Mouse (Mus musculus): ENCODE measurements at regions not wholly inside any gene's neighbourhood (a gene's known extent, or its start where the extent isn't known, plus 50 kb on each side); places are given as distances from the start of the nearest gene placed in this dataset.
"Not testable (repeated sequence)": the region's sequence is repeated elsewhere in the genome, so short reads cannot be mapped to it uniquely, and the experiment has no call there.

GRCm38 (mm10) chr2:146724142-146724679 is 131.5 kb upstream of the Kiz start:
- DNase-seq (ENCODE audit: low spot score in 2 of 2), result no peak

DNA sequence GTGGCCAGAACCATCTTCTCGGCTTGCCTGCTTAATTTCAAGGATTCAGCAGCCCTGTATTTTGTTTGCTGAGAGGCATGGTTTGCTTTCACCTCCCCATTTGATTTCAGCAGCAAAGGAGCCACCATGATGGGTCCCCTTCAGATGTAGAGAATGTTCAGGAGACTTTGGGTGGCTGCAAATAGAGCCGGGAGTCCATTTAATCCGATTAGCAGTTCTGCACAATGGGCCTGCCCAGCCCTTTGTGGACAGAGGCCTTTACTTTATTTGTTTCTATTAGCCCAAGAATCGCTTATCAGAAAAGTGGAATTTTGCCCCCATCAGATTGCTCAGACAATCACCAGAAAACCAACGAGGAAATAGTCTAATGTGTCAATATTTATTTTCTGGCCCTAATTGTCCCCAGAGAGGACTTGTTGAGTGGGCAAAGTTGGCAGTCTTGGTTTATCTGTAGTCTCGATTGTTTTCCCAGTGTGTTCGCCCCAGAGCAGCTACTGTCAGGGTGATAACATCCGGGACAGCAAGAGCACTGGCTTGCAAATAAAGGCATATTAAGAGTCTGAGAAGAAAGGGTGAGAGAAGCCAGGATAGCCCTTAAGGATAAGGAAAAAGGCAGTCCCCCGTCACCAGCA is 130.6 kb upstream of the Kiz start:
- DNase-seq (ENCODE audit: low spot score in 2 of 2), result no peak

DNA sequence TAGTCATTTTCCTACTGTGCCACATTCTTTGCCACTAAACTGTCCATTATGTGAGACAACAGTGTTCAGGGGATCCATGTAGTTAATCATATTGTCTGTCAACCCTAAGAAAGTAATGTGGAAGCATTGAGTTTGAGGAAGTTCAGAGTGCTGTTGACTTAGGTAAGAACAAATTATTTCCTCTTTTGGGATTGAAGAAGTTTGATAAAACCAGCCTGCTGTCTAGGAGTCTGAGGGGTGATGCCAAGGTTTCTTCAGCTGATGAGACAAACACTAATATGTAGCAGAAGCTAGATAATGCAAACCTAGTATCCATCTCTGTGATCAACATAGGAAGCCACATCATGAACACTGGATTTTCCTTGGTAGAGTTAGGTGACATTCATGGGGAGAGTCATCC is 127.0 kb upstream of the Kiz start:
- no peak for DNase-seq (ENCODE audit: low spot score in 2 of 2)

- no peak for DNase-seq (ENCODE audit: low spot score in 2 of 2)
Measured at GRCm38 (mm10) chr2:146731081-146731480, 124.6 kb upstream of the Kiz start.

DNA sequence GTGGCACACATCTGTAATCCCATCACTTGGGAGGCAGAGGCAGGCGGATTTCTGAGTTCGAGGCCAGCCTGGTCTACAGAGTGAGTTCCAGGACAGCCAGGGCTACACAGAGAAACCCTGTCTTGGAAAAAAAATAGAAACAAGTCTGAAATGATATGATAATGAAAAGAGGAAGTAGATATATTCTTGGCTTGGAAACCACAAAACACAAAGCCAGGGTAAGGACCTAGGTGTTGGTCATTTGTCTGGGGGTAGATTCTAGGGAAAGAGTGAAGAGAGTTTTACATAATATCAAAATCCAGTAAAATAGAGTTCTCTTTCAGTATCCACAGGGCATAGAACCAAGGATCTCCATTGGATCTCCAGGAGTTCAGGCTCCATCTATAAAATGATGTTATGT is 122.8 kb upstream of the Kiz start:
- not testable (repeated sequence) for DNase-seq (ENCODE audit: low spot score in 2 of 2)

DNA sequence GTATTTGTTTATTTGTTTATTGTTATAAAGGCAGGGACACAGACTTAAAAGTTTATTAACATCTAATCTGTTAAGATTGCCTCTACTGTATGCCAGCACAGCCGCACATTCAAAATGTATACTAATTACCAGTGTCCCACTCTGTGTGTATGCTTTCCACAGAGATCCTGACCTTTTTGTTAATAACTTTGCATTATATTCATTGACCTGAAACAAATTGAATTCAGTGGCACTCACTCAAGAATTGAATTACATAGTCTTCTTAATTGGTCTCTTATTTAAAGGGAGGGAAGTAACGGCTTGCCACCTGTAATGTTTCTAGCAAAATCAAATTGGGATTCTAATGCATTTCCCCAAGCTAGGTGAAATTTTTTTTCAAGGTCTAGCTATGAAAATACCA is 111.3 kb upstream of the Kiz start:
- DNase-seq (ENCODE audit: low spot score in 2 of 2), result no peak

GRCm38 (mm10) chr2:146745012-146745682 is 110.5 kb upstream of the Kiz start:
- no peak for DNase-seq (ENCODE audit: low spot score in 2 of 2)

GRCm38 (mm10) chr2:146745683-146746047 is 110.0 kb upstream of the Kiz start:
- DNase-seq (ENCODE audit: low spot score in 2 of 2), result peak; percentile 17 to 26

- no peak for DNase-seq (ENCODE audit: low spot score in 2 of 2)
Measured at GRCm38 (mm10) chr2:146753988-146754387, 101.7 kb upstream of the Kiz start.

- DNase-seq (ENCODE audit: low spot score in 2 of 2), result no peak
Measured at GRCm38 (mm10) chr2:146763522-146764144, 92.0 kb upstream of the Kiz start.

- no peak for DNase-seq (ENCODE audit: low spot score in 2 of 2)
Measured at GRCm38 (mm10) chr2:146764313-146765255, 91.1 kb upstream of the Kiz start.

DNA sequence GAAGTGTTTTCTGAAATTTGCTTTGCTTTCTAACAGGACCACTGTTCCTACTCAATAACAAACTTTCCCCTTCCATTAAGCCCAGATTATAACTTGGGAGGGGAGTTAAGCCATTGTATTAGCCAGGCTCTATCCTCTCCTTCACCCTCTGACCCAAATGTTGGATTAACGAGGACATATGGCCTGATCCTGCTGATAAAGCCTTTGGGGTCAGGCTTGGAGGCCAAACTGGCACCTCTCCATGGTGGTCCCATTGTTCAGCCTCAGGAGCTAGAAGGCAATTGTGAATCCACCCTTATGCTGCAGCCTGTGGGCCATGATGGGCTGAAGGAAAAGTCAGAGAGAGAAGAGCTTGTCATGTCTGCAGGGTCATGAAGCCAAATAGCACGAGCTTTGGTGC is 80.8 kb upstream of the Kiz start:
- no peak for DNase-seq (ENCODE audit: low spot score in 2 of 2)

DNA sequence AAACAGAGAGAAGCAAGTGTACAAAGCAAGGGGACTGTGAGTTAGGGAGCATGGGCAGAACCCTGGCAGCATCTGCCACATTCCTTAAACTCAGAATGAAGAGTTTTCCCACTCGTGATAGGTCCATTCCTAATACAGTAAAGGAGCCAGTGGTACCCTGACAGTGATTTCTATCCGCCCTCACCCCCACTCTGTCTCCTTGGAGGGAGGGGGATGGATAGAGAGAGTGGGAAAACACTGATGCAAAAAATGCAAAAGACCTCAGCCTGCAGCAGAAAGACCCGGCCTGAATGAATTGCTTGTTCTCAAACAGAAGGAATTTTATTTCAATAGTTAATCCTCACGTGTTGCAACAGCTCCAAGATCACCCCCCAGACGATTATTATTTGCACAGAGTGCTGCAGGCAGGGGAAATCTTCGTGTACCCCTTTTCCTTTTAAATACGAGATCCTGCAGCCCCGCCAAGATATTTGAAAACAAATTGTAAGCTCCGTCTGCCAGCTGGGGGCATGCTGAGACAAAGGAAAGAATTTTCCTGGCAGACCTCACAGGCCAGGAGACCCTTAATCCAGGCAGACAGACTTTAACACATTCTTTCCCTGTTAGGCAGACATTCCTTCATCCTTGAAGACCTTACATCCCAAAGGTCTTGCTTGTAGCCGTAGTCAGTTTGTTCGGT is 68.4 kb upstream of the Kiz start:
- DNase-seq (ENCODE audit: low spot score in 2 of 2), result no peak

DNA sequence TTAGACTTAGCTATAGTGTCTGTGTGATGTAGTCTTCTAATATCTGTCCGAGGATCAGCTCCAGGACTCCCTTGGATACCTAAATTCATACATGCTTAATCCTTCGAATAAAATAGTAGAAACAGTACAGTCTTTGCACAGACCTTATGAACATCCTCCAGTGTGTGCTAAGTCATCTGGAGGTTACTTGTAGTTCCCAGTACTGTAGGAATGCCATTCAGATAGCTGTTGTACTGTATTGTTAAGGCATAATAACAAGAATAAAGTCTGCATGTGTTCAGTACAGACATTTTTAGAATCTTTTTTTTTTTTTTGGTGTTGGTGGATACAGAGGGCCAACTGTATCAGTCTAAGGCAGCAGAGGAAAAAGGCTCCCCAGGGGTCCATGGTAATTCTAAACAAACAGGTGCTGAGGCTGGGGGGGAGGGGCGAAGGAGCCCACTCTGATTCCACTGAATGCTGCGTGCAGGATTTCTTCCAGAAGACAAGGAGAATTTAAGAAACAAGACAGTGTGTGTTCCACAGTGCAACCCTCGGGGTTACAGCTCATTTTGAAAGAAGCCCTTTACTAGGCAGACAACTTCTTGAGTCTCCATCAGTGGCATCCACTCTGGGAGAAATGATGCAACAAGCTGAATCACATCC is 67.7 kb upstream of the Kiz start:
- no peak for DNase-seq (ENCODE audit: low spot score in 2 of 2)

GRCm38 (mm10) chr2:146792844-146793420 is 62.7 kb upstream of the Kiz start:
- no peak for DNase-seq (ENCODE audit: low spot score in 2 of 2)

- no peak for DNase-seq (ENCODE audit: low spot score in 2 of 2)
Measured at GRCm38 (mm10) chr2:146802973-146803372, 52.7 kb upstream of the Kiz start.

Measured in right cerebral cortex, postnatal 36 days (tissue).